18 mouse cellular contexts compared by ENCODE assay signal in the genomic region with DNA sequence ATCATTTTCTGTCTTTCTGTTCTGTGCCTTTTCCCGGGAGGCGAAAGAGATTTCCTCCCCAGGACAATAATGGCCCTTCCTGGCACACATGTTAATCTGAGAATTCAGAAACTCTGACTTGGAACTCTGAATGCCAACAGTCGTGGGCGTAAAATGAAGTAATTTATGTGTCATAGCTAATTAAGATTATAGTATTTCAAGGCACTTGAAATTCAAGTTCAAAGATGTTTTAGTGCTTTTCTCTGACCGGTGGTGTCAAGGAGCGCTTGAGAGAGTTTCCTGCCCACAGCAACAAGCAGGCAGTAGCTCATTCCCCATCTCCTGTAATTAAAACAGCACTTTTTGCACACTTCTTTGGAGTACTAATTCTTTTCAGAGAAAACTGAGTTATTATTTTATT.
"Had no signal": no experiment of that assay in that cellular context is flagged by ENCODE, and none has a peak within 500 bp of the region (broad histone marks: within the 10 kb centered on the region; RNA-seq: fewer than 3 reads in every experiment).

No protein-coding gene starts in this region.

- ATAC-seq: midbrain, embryonic 16.5 days had no signal

- H3K27me3 ChIP-seq: midbrain, embryonic 12.5 days; neural tube, embryonic 13.5 days; neural tube, embryonic 15.5 days had no signal

- H3K9me3 ChIP-seq: midbrain, embryonic 10.5 days; midbrain, embryonic 12.5 days; neural tube, embryonic 13.5 days; neural tube, embryonic 15.5 days had no signal

- H3K27ac ChIP-seq: midbrain, embryonic 10.5 days; midbrain, embryonic 12.5 days; neural tube, embryonic 13.5 days; neural tube, embryonic 15.5 days had no signal

- H3K4me2 ChIP-seq: lung, embryonic 14.5 days; midbrain, embryonic 12.5 days; neural tube, embryonic 13.5 days; neural tube, embryonic 15.5 days had no signal

- H3K36me3 ChIP-seq: midbrain, embryonic 10.5 days; midbrain, embryonic 12.5 days; neural tube, embryonic 13.5 days; neural tube, embryonic 15.5 days had no signal

- H3K9ac ChIP-seq: lung, embryonic 14.5 days; midbrain, embryonic 12.5 days; neural tube, embryonic 13.5 days; neural tube, embryonic 15.5 days had no signal

- H3K4me1 ChIP-seq: midbrain, embryonic 10.5 days; neural tube, embryonic 15.5 days had no signal

- H3K4me3 ChIP-seq: midbrain, embryonic 10.5 days; midbrain, embryonic 12.5 days; myocyte; neural tube, embryonic 13.5 days; neural tube, embryonic 15.5 days had no signal

- DNase-seq: lung, embryonic 14.5 days; lung, postnatal 10 days; lung, postnatal 4 days; midbrain, embryonic 14.5 days; retina, postnatal 1 day; right cerebral cortex, adult 18-20 months; right cerebral cortex, postnatal 25 days; right cerebral cortex, postnatal 4 days; spleen, adult 18-20 months; thymus, adult 18-20 months; thymus, postnatal 14 days; thymus, postnatal 36 days had no signal
